Mouse (Mus musculus) thymus, adult 2 months (tissue): ENCODE measurements around the gene Cnih4. TPM values are rescaled to one million over a fixed set of nuclear protein-coding genes. Genes with fewer than 3 reads are reported as not detected.
A peak's percentile ranks its signal among the peaks of the same experiment; 100 is the strongest.

Experiments used
- DNase-seq: peaks from one replicate; pipeline ENCODE4 v3.0.0; 2021
- H3K27ac ChIP-seq: fragments of 200-500 bp; 2 replicates; pipeline ENCODE4 v1.5.1; 2012; ENCODE audit warnings: low read length, control low read depth; ENCODE audit not compliant: control insufficient read depth, insufficient read depth
- H3K27me3 ChIP-seq: fragments of 200-500 bp; 2 replicates; pipeline ENCODE4 v1.6.1; 2012; ENCODE audit warnings: mild to moderate bottlenecking, low read length, moderate library complexity, mixed read lengths; ENCODE audit not compliant: control insufficient read depth, insufficient read depth
- H3K36me3 ChIP-seq: fragments of 200-500 bp; 2 replicates; pipeline ENCODE4 v1.6.1; 2012; ENCODE audit warnings: mild to moderate bottlenecking, low read length, moderate library complexity; ENCODE audit not compliant: control insufficient read depth, insufficient read depth
- H3K4me1 ChIP-seq: fragments of 200-500 bp; replicated peaks from 2 replicates; pipeline ENCODE4 v1.6.1; 2012; ENCODE audit warnings: low read length; ENCODE audit not compliant: control insufficient read depth, insufficient read depth
- H3K4me3 ChIP-seq: fragments of 200-500 bp; 2 replicates; pipeline ENCODE4 v1.5.1; 2012; ENCODE audit warnings: mild to moderate bottlenecking, low read length, control low read depth, moderate library complexity; ENCODE audit not compliant: control insufficient read depth, insufficient read depth
- CTCF ChIP-seq: fragments of 200-500 bp; IDR thresholded peaks from 2 replicates; pipeline ENCODE4 v1.5.1; 2012; ENCODE audit warnings: mild to moderate bottlenecking, control low read depth, low read length, moderate library complexity, borderline replicate concordance; ENCODE audit not compliant: control insufficient read depth, poor library complexity, insufficient read depth; ENCODE audit errors: extremely low read depth
- POLR2A ChIP-seq: fragments of 200-500 bp; IDR thresholded peaks from 2 replicates; pipeline ENCODE4 v1.6.1; 2012; ENCODE audit warnings: mild to moderate bottlenecking, low read length, control low read depth, moderate library complexity; ENCODE audit not compliant: control insufficient read depth, poor library complexity, insufficient read depth; ENCODE audit errors: extremely low read depth
- WGBS: fragments of 180-500 bp; shearing (Covaris S2); methylation state at CpG from one replicate; pipeline ENCODE4 v1.1.7; 2018; 5-methylcytosine and 5-hydroxymethylcytosine counted together
- polyA plus RNA-seq: library from polyadenylated mRNA; depleted of rRNA; stranded (reverse); fragments of >200 nt; gene quantifications from 2 replicates; pipeline ENCODE4 v1.2.3, GENCODE M21; 2012; rRNA removed

Cnih4 gene
- polyA plus RNA-seq = 12.6 and 17.1 TPM in 2 replicates

- Histone ChIP-seq H3K36me3 (peaks cover 6% of the 10 kb centered on the region; the same call in 1 of the 2 replicates), H3K4me3 (peak within 1 kb of the TSS; percentile 73), H3K27ac (peak within 1 kb of the TSS; percentile 78), H3K4me1 (peaks cover 5% of the 10 kb centered on the region), H3K27me3 (no peaks in the 10 kb centered on the region)
- under 1% methylated on average over 52 of the region's 52 CpGs for WGBS
- peak; percentile 91 for DNase-seq
- TF ChIP-seq POLR2A = 0 out of 2 replicates have a peak, but pooled peaks have one; percentile 28
- no peak for TF ChIP-seq CTCF
Observed at GRCm38 (mm10) chr1:181143950-181144836, at the start of gene Cnih4, which contains the start of gene Nvl. Cnih4 (plus strand) TSS chr1:181144693. Nvl (minus strand) TSS chr1:181144204.

GRCm38 (mm10) chr1:181117112-181117511, 27.4 kb upstream of the Cnih4 start:
- no peak for DNase-seq
- WGBS = 29% methylated on average over 4 of the region's 4 CpGs
- peaks cover 3% of the 10 kb centered on the region for H3K4me1 ChIP-seq
- no peak for TF ChIP-seq CTCF
- TF ChIP-seq POLR2A = no peak
- no peak overlapping the region for H3K27ac ChIP-seq
- peaks cover 40% of the 10 kb centered on the region for H3K36me3 ChIP-seq
- H3K27me3 ChIP-seq = no peaks in the 10 kb centered on the region
- no peak overlapping the region for H3K4me3 ChIP-seq

GRCm38 (mm10) chr1:181124145-181124544, 20.3 kb upstream of the Cnih4 start:
- no peak for DNase-seq
- WGBS = 81% methylated on average over 2 of the region's 2 CpGs
- H3K4me1 ChIP-seq = no peaks in the 10 kb centered on the region

GRCm38 (mm10) chr1:181125916-181126315, 18.6 kb upstream of the Cnih4 start:
- 96% methylated on average over 3 of the region's 3 CpGs for WGBS
- peaks cover 65% of the 10 kb centered on the region for H3K36me3 ChIP-seq
- no peak for DNase-seq
- H3K4me3 ChIP-seq = no peak overlapping the region
- no peaks in the 10 kb centered on the region for H3K4me1 ChIP-seq
- H3K27ac ChIP-seq = no peak overlapping the region
- H3K27me3 ChIP-seq = no peaks in the 10 kb centered on the region
- TF ChIP-seq POLR2A = no peak

More at GRCm38 (mm10) chr1:181124145-181124544, 20.3 kb upstream of the Cnih4 start:
- Histone ChIP-seq H3K36me3 (peaks cover 59% of the 10 kb centered on the region), H3K27ac (no peak overlapping the region), H3K4me3 (no peak overlapping the region), H3K27me3 (no peaks in the 10 kb centered on the region)
- no peak for TF ChIP-seq POLR2A
- no peak for TF ChIP-seq CTCF

- Histone ChIP-seq H3K27ac (no peak overlapping the region), H3K4me1 (no peaks in the 10 kb centered on the region), H3K36me3 (peaks cover 68% of the 10 kb centered on the region), H3K4me3 (no peak overlapping the region), H3K27me3 (no peaks in the 10 kb centered on the region)
- TF ChIP-seq POLR2A (no peak), CTCF (no peak)
- DNase-seq = no peak
- WGBS = 95% methylated on average over 9 of the region's 9 CpGs
Observed at GRCm38 (mm10) chr1:181126766-181127165, 17.7 kb upstream of the Cnih4 start.

- 98% methylated on average over 6 of the region's 6 CpGs for WGBS
- DNase-seq = no peak
- no peak overlapping the region for H3K27ac ChIP-seq
- no peak overlapping the region for H3K4me3 ChIP-seq
- TF ChIP-seq CTCF (no peak), POLR2A (no peak)
- peaks cover 71% of the 10 kb centered on the region for H3K36me3 ChIP-seq
- H3K4me1 ChIP-seq = no peaks in the 10 kb centered on the region
- H3K27me3 ChIP-seq = no peaks in the 10 kb centered on the region
Observed at GRCm38 (mm10) chr1:181131915-181132314, 12.6 kb upstream of the Cnih4 start.

- Histone ChIP-seq H3K36me3 (peaks cover 40% of the 10 kb centered on the region), H3K27me3 (no peaks in the 10 kb centered on the region), H3K27ac (no peak overlapping the region), H3K4me3 (no peak overlapping the region), H3K4me1 (no peaks in the 10 kb centered on the region)
- TF ChIP-seq CTCF (no peak), POLR2A (no peak)
- 91% methylated on average over 7 of the region's 7 CpGs for WGBS
- DNase-seq = no peak
Observed at GRCm38 (mm10) chr1:181138730-181139129, 5.8 kb upstream of the Cnih4 start.
